Mouse (Mus musculus) liver, adult (tissue): ENCODE measurements at regions not wholly inside any gene's neighbourhood (a gene's known extent, or its start where the extent isn't known, plus 50 kb on each side); places are given as distances from the start of the nearest gene placed in this dataset.
A peak's percentile ranks its signal among the peaks of the same experiment; 100 is the strongest.

Experiments used
- GATA4 ChIP-seq: IDR thresholded peaks from 2 replicates; pipeline ENCODE4 v1.6.1; 2014; ENCODE audit warnings: mild to moderate bottlenecking, low read length; ENCODE audit not compliant: insufficient replicate concordance

DNA sequence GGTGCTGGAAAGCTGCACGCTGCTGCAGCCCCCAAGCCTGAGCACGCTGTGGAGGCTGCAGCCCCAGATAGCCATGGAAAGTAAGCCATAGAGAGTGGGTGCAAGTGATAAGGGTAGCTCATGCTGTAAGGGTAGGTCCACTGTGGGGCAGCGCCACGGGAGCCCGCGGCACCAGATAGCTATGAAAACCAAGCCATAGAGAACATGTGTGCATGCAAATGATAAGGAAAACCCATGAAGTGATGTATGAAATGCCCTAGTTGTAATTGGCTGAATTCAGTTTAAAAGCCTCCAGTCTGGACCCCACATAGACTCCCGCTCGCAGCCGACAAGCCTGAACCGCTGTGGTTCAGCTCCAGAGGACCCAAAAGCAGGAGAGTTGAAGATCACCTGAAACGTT, 58.8 kb upstream of the L3mbtl3 start:
- TF ChIP-seq GATA4, result no peak

DNA sequence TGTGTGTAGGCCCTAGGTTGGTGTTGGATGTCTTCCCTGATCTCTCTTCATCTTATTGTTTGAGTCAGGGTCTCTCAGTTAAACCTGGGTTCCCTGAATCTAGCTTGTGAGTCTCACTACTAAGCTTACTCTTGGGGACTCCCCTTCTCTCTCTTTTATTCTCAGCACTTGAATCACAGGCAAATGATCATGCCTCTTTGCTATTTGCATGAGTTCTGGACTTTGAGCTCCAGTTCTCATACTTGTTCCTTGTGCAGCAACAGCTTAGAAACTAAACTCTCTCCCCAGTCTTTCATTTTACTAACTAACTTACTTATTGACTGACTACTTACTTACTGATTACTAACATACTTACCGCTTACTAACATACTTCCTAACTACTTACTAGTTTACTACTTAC, 64.9 kb upstream of the L3mbtl3 start:
- no peak for TF ChIP-seq GATA4

DNA sequence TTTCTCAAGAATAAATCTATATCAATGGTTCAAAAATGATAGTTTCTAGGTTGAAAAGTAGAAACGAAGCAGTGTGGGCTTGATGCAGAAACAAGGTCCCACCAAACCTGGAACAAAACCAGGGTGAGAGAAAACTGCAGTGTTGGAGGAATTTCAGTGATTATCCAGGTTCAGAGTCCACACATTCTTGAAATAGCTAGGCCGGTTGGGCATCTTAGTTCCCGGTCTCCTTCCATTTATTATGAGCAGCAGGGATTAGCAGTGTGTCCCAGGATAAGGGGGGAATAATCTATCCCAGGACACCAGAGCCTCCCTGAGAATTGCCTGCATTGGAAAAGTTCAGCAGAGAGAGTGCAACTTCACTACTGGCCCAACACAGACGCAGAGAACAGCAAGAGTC, 108.5 kb upstream of the L3mbtl3 start:
- TF ChIP-seq GATA4, result no peak

DNA sequence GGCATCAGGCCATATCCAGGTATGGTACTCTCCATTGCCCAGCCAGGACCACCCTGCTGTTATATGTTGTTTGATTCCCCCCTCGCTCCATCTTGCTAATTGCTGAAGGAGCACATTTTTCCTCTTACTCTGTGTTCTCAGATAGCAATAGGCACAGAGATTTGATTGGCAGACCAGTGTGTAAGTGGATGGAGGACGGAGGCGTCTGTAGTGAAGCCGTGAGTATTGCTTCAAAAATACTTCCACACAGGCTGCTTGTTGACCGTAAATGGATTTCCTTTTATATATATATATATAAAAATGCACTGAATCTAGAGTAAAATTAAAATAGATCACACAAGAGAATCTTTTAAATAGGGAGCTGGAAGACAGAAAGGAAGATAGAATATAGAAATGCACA, 115.6 kb upstream of the L3mbtl3 start:
- TF ChIP-seq GATA4, result no peak

DNA sequence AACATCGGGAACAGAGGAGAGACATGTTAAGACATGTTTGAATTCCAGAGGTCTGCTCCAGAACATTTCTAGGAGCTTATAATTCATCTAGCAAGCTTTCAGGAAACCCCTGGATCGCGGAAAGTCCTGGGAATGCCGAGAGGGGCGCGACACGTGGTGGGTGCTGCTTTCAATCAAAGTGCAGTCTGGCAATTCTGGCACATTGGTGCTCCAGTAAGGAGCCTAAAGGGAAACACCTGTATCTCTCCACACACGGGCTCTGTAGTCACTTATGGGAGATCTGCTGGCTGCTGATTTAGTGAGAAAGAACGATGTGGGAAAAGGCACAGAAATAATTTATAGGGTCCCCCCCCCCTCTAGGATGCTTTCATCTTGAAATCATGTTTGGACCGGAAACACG, 116.4 kb upstream of the L3mbtl3 start:
- no peak for TF ChIP-seq GATA4

DNA sequence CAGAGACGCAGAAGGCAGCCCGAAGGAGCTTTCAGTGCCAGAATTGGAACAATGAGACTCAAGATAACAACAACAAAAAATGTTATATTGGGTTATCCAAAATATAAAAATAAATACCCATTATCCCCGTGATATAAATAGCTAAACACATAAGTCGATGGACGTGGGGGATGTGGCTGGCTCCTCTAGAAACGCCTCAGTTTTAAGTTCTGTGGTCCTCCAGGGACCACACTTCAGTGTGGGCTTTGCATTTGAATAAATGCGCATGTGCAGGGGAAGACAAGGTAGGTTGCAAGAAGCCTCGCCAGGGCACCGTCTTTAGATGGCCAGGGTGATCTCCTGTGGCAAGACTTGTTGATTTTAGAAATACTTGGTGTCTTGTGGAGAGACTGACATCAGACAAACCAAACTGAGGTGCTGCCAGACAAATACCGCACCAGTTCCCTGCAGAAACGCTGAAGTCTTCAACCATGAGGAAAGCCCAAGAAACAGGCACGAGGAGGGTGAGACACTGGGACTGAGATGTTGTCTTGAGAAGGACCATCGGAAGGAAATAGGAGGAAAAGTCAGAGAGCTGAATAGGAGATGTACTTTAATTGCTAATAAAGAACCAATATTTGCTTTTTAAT, 117.2 kb upstream of the L3mbtl3 start:
- no peak for TF ChIP-seq GATA4

DNA sequence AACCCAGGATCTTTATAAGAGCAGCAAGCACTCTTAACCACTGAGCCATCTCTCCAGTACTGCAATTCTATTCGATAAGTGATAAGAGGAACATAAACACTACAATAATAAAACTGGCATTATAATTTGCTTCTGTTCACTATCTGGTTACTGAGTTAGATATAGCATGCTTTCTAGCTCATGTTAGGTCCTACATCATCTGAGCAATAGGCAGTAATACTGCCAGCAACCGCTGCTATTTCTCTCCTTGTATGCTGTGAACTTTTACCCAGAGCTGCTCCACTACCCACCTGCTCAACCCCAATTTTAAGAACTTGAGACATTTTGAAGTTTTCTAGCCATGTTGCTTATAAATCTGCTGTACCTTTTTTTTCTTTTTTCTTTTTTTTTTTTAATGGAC, 118.0 kb upstream of the L3mbtl3 start:
- TF ChIP-seq GATA4, result no peak

DNA sequence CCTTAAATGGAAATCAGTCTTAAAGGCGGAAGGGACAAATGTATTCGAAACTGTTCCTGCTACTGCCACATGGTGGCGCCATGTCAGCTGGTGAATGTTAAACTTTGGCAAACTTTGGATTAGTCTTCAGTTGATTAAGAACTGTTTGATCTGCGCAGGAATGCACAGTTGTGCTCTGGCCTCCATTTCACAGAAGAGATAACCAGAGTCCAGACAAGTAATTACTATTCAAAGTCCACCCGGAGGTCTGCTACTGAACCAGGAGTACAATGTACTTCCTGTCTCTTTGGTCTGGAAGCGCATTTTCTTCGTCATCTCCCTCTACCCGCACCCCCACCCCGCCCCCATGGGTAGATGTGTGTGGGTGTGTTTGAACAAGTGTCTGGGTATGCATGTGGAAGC, 118.6 kb upstream of the L3mbtl3 start:
- peak; percentile 12; the same call in 1 of the 2 replicates for TF ChIP-seq GATA4

DNA sequence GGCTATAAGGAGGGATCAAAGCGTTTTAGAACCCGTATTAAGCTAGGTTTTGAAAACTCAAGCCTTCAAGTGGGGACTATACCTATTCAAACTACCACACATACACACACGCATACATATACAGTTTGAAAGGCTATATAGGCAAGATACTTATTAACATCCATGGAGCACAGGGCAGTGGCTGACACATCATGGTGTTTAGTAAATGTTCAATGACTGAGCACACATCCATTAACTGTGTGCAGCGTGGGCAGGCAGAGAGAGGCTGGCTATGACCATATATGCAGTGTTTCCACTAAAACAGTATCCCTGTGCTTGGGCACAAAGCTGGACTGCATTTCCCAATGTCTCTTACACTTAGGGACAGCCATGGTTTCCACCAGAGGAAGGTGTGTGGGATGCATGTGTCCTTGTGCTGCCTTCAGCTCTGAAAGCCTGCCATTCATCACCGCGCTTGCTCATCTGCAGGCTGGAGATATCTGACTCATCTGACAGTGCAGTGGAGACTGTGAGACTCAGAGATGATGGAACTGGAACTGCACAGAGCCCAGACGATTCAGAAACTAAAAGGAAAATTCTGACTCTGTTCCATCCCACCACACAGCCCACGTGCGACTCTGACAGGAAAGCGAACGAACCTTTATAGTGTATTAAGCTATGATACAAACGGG, 124.6 kb upstream of the L3mbtl3 start:
- no peak for TF ChIP-seq GATA4

DNA sequence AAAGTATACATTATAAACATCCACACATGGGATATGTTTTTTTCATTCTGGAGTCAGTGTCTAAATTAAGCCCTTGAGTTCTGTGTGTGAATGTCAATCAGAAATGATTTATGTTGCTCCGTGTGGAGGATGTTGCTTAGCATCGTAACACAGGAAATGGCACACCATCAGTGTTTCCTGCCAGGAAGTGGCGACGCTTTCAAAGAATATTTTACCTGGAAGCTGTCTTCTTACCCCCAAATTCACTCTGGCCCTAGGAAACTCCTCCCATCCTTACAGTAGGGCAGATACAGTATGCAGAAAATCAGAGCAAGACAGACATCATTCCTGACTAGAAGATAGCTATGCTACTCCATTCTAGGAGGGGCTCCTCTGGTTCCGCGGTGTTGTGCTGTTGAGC, 145.1 kb upstream of the L3mbtl3 start:
- TF ChIP-seq GATA4, result no peak

DNA sequence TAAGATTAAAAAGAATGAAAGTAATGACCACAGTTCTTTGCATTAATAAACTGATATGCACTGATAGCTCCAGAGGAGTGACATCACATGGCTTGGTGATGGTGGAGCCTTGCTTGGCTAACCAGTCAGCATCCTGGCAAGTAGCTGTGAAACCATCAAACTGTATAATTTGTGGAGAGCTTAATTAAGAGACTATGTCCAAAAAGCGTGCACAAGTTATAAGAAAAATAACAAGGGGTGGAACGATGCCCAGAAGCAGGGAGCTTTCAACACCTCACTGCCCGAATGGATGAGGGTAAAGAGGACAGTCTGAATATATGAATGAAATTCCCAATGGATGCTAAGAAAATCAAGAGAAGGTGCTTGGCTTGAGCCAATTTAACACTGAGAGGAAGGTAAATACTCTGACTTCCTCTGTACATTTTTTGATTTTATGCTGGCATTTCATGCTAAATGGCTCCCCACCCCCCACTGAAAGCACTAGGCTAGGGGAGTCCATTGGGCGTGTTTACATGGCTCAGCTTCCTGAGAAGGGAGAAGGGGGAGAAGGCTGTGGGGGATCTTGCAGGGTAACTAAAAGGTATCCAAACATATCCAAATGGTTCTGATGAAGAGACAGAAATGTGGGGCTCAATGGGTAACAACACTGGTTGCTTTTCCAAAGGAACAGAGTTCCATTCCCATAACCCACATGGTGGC, 150.2 kb upstream of the L3mbtl3 start:
- TF ChIP-seq GATA4, result no peak

DNA sequence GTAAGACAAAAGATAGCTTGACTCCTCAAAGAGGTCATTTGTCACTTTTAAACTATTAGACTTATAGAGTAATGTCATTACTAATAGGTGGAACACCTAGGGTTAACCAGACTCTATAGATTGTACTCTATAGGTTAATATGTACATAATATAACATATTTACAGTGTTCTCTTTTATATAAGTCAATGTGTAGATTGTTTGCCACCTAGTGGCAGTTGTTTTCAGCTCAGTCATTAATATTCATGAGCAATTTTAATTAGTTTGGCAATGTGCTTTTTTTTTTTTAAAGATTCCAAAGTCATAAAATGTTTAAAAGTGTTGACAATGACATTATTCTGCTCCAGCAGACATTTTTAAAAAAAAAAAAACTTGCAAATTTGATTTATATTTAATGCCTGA, 164.4 kb upstream of the L3mbtl3 start:
- TF ChIP-seq GATA4, result no peak

DNA sequence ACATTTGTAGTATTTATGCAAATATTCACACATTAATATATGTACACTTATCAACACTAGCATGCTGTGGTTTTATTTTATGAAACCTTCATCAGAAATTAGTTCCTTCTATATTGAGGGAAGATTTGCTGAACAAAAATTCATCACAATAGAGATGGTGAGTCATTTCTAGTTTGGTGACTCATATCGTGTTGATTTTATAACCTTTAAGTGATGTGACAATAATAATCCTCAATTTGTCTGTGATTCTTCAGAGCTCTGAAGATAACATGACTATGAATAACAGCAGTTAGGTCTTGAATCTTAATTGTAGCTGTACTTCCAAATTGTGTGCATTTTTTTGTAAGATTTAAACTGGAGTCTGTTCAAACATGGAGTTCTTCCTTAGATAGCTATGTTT, 168.3 kb upstream of the L3mbtl3 start:
- TF ChIP-seq GATA4, result no peak

DNA sequence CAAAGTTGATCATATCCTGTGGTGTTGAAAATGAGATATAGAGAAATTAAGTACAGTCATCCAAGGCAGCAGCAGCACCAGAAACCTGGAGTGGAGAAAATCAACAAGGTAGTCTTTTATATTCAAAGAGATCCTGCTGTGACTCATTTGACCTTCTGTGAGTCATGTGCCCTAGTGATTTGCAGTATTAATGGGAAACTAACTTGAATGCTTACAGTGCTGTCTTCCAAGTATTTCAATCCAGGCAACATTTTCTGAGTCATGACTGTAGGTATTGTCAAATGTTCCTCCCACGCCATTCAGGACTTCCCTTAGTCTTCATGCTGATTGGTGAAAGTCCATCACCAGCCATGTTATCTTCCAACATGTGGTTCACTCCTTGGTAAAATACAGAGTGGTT, 169.0 kb upstream of the L3mbtl3 start:
- TF ChIP-seq GATA4, result no peak

DNA sequence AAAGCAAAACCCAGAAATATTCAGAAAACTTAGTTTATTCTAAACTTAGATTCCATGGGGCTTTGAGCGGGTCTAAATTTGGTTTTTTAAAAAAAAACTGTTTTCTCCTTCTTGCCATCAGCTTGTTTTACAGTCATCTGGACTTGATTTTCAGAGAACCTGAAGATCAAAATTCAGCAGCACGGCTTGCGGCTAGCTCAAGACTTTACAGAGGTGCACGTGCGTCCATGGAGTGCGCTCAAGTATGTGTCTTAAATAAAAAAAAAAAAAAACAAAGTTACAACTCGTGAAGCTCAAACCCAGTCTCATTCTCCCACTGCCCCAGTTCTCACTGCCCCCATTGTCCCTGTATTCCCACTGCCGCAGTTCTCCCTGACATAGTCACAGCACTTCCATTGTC, 180.5 kb upstream of the L3mbtl3 start:
- TF ChIP-seq GATA4, result no peak

DNA sequence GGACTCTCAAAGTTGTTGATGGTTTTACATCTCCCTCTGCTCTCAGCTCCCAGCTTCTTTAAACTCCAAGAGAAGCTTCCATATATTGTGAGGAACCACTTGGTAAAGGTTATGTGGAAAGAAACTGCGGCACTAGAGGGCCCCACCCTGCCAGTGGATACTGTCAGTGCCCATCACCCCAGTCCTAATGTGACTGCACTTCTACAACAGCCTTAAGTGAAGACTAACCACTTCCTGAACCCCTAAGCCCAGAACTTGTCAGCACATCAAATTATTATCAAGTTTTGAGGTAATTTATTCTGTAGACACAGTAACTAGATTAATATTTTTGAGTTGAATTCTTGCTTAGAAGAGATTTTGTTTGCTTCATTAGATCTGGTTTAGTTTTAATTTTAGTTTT, 182.3 kb upstream of the L3mbtl3 start:
- no peak for TF ChIP-seq GATA4

DNA sequence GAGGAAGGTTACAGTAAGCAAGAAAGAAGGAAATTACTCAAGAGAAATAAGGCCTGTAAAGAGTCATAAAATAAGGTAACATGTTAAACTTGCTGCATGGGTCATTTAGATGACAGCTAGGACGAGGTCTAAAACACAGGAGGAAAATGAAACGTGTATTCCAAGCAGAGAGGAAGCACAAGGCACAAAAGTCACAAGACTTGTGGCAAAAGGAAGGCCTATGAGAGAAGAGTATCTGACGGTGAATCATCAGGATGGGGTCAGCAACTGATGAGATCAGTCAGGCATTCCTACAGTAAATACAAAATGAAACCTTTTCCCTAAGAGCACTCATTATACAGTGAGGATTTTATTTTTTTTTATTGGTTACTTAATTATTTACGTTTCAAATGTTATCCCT, 183.6 kb upstream of the L3mbtl3 start:
- no peak for TF ChIP-seq GATA4

DNA sequence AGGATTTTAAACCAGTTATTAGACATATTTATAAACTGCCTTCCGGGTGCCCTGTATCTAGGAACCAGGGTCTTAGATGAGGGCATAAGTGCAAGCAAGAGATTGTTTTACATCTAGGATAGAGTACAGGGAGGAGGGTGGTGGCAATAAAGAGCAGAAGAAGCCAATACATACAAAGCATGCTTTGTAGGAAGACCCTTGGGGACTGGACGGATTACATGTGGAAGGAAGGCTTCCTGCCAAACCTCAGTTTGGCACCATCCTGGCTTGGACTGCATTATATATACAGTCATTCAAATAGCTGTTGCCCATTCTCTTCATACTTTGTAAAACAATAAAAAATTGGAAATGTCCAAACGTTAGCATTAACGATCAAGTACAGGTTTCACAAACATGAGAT, 184.7 kb upstream of the L3mbtl3 start:
- TF ChIP-seq GATA4, result no peak
